Mouse (Mus musculus): ENCODE data around the gene Tapbp. TPM values are rescaled to one million over a fixed set of nuclear protein-coding genes. Genes with fewer than 3 reads are reported as not detected.
"Not testable (repeated sequence)": the region's sequence is repeated elsewhere in the genome, so short reads cannot be mapped to it uniquely, and the experiment has no call there.

Tapbp gene
- polyA plus RNA-seq (2012; rRNA removed), result 225 and 249 TPM in 2 replicates

- WGBS, result under 1% methylated on average over 32 of the region's 34 CpGs
- DNase-seq, result peak; percentile 90
- peak within 1 kb of the TSS; percentile 62 for H3K4me3 ChIP-seq (replicated peaks; ENCODE audit: extremely low read depth, low read depth, low read length)
- TF ChIP-seq POLR2A (IDR thresholded peaks at IDR 0.05; ENCODE audit: borderline replicate concordance, extremely low read depth, low read depth, low read length) (peak; percentile 49; the same call in 1 of the 2 replicates), CTCF (IDR thresholded peaks at IDR 0.05; ENCODE audit: insufficient read depth, low read length) (no peak)
- peaks cover 5% of the 10 kb centered on the region for H3K4me1 ChIP-seq (ENCODE audit: control insufficient read depth, insufficient read depth, low read length)
Measured at GRCm38 (mm10) chr17:33915671-33916250, at the start of gene Tapbp, which contains the start of gene Zbtb22. Gene Tapbp, plus strand, starts transcription at chr17:33915899. Gene Zbtb22, plus strand, starts transcription at chr17:33915904.

- H3K4me3 ChIP-seq (replicated peaks; ENCODE audit: extremely low read depth, low read depth, low read length); DNase-seq; H3K4me1 ChIP-seq (ENCODE audit: control insufficient read depth, insufficient read depth, low read length): not testable (repeated sequence)
- WGBS, result 91% methylated on average over 4 of the region's 12 CpGs
Measured at GRCm38 (mm10) chr17:33873537-33873936, 42.2 kb upstream of the Tapbp start, which contains the start of gene Gm7029. Gene Gm7029, plus strand, starts transcription at chr17:33873837.

DNA sequence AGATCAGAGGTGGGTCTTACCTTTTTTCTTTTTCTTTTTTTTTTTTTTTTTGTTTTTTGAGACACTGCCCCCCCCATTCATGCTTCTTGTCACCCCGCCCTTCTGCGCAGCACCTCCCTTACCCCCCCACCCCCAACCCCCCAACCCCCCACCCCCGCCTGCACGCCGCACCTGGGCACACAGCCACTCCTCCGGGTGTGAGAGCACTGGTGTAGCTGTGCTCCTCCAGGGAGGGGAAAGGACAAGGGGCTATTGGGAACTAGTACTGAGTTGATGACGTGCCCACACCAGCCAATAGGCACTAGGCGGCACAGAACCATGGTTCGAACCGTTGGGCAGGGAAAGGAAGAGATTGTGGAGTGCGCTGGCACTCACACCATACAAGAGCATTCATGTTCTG lies 41.3 kb upstream of the Tapbp start:
- Histone ChIP-seq H3K4me1 (ENCODE audit: control insufficient read depth, insufficient read depth, low read length) (no peaks in the 10 kb centered on the region), H3K4me3 (replicated peaks; ENCODE audit: extremely low read depth, low read depth, low read length) (no peak overlapping the region)
- TF ChIP-seq CTCF (IDR thresholded peaks at IDR 0.05; ENCODE audit: insufficient read depth, low read length) (no peak), POLR2A (IDR thresholded peaks at IDR 0.05; ENCODE audit: borderline replicate concordance, extremely low read depth, low read depth, low read length) (no peak)
- peak; percentile 30 for DNase-seq
- 84% methylated on average over 10 of the region's 11 CpGs for WGBS

GRCm38 (mm10) chr17:33875797-33876196 lies 39.9 kb upstream of the Tapbp start:
- 0 out of 2 replicates have a peak, but pooled peaks have one; percentile 5 for TF ChIP-seq CTCF (IDR thresholded peaks at IDR 0.05; ENCODE audit: insufficient read depth, low read length)
- WGBS, result 81% methylated on average over 5 of the region's 5 CpGs
- H3K4me3 ChIP-seq (replicated peaks; ENCODE audit: extremely low read depth, low read depth, low read length); DNase-seq; H3K4me1 ChIP-seq (ENCODE audit: control insufficient read depth, insufficient read depth, low read length): not testable (repeated sequence)

- not testable (repeated sequence) for H3K4me1 ChIP-seq (ENCODE audit: control insufficient read depth, insufficient read depth, low read length); DNase-seq; H3K4me3 ChIP-seq (replicated peaks; ENCODE audit: extremely low read depth, low read depth, low read length)
- WGBS, result 93% methylated on average over 10 of the region's 11 CpGs
Measured at GRCm38 (mm10) chr17:33884320-33884719, 31.4 kb upstream of the Tapbp start.

GRCm38 (mm10) chr17:33887802-33888201 lies 27.9 kb upstream of the Tapbp start:
- WGBS, result 42% methylated on average over 2 of the region's 2 CpGs
- not testable (repeated sequence) for H3K4me1 ChIP-seq (ENCODE audit: control insufficient read depth, insufficient read depth, low read length); DNase-seq; H3K4me3 ChIP-seq (replicated peaks; ENCODE audit: extremely low read depth, low read depth, low read length)

DNA sequence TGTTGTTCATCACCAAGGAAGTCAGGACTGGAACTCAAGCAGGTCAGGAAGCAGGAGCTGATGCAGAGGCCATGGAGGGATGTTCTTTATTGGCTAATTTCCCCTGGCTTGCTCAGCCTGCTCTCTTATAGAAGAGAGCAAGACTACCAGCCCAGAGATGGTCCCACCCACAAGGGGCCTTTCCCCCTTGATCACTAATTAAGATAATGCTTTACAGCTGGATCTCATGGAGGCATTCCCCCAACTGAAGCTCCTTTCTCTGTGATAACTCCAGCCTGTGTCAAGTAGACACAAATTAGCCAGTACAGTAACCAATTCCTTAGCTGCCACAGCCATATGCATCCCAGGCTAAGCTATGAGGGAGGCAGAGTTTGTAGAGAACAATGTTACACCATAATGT lies 27.5 kb upstream of the Tapbp start:
- not testable (repeated sequence) for H3K4me1 ChIP-seq (ENCODE audit: control insufficient read depth, insufficient read depth, low read length); DNase-seq; H3K4me3 ChIP-seq (replicated peaks; ENCODE audit: extremely low read depth, low read depth, low read length)

- 1% methylated on average over 44 of the region's 44 CpGs for WGBS
- H3K4me1 ChIP-seq (ENCODE audit: control insufficient read depth, insufficient read depth, low read length); DNase-seq: not testable (repeated sequence)
- H3K4me3 ChIP-seq (replicated peaks; ENCODE audit: extremely low read depth, low read depth, low read length), result peak overlapping the region; percentile 82
Measured at GRCm38 (mm10) chr17:33889941-33890532, 25.7 kb upstream of the Tapbp start.

GRCm38 (mm10) chr17:33890533-33891059 lies 25.1 kb upstream of the Tapbp start, which contains the start of gene Kifc1:
Gene Kifc1, minus strand, starts transcription at chr17:33890661.
- DNase-seq, result peak; percentile 98
- Histone ChIP-seq H3K4me3 (replicated peaks; ENCODE audit: extremely low read depth, low read depth, low read length) (peak within 1 kb of the TSS; percentile 82), H3K4me1 (ENCODE audit: control insufficient read depth, insufficient read depth, low read length) (0 out of 2 replicates have a peak, but pooled peaks cover 3% of the 10 kb centered on the region)
- under 1% methylated on average over 49 of the region's 49 CpGs for WGBS
- TF ChIP-seq POLR2A (IDR thresholded peaks at IDR 0.05; ENCODE audit: borderline replicate concordance, extremely low read depth, low read depth, low read length), result no peak
- TF ChIP-seq CTCF (IDR thresholded peaks at IDR 0.05; ENCODE audit: insufficient read depth, low read length), result peak; percentile 93

DNA sequence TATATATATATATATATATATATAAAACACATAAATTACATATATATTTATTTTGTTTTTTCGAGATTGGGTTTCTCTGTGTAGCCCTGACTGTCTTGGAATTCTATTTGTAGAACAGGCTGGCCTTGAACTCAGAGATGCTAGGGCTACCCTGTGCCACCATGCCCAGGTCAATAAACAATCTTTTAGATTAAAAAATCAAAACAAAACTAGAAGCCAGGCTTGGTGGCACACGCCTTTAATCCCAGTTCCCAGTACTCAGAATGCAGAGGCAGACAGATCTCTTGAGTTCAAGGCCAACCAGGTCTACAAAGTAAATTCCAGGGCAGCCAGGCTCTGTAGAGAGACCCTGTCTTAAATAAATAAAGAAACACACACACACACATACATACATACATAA lies 24.3 kb upstream of the Tapbp start:
- 57% methylated on average over 2 of the region's 2 CpGs for WGBS
- TF ChIP-seq CTCF (IDR thresholded peaks at IDR 0.05; ENCODE audit: insufficient read depth, low read length) (no peak), POLR2A (IDR thresholded peaks at IDR 0.05; ENCODE audit: borderline replicate concordance, extremely low read depth, low read depth, low read length) (no peak)
- DNase-seq, result no peak
- Histone ChIP-seq H3K4me3 (replicated peaks; ENCODE audit: extremely low read depth, low read depth, low read length) (no peak overlapping the region), H3K4me1 (ENCODE audit: control insufficient read depth, insufficient read depth, low read length) (0 out of 2 replicates have a peak, but pooled peaks cover 3% of the 10 kb centered on the region)

GRCm38 (mm10) chr17:33891892-33892291 lies 23.8 kb upstream of the Tapbp start:
- DNase-seq; H3K4me1 ChIP-seq (ENCODE audit: control insufficient read depth, insufficient read depth, low read length); H3K4me3 ChIP-seq (replicated peaks; ENCODE audit: extremely low read depth, low read depth, low read length): not testable (repeated sequence)
- 60% methylated on average over 6 of the region's 6 CpGs for WGBS
